Mouse (Mus musculus) frontal cortex, adult (tissue): Measurements from ENCODE around the gene Gnai3.

Experiments used
- ATAC-seq: cut with Nextera tagmentation; 2 replicates; pipeline ENCODE4 v1.9.2; 2017; ENCODE audit warnings: mild to moderate bottlenecking, moderate library complexity, mixed read lengths; ENCODE audit not compliant: low TSS enrichment

The Gnai3 gene

DNA sequence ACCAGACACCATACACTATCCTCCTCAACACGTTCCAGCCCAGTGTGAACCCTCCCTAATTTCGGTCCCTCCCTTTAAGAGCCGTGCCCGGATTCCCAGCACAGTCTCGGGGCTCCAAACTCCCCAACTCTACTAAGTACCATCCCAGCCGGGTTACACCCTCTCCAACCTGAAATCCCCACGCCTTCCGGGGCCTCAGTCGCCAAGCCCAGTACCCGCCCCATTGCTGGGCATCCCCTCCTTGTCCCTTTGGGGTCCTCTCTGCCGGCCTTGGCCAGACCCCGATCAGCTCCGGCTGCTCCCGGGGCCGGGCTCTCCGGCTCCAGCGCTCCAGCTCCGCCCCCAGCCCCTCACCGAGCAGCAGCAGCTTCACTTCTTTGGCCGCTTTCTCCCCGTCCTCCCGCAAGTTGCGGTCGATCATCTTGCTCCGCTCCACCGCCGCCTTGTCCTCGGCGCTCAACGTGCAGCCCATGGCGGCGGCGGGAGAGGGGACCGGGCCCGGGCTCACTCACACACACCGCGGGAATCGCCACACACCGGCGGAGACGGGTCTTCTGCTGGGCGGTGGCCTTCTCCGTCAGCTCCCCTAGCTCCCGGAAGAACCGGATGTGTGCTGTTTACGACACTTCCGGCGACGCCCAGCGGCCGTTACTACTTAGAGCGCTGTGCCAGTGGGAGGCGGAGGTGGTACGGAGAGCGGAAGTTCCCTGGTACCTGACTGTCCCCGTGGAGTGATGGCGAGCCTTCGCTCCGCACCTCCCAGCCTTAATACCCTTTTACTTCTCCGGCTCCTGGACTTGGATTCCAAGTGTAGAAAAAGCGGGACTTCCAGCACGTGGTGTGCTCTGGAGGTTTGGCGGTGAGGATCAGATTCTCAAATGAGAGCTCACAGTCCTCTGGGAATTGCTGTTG, at the start of gene Gnai3:
Gene Gnai3 (minus strand): TSS at position 613 of the 912 bp plus-strand sequence.
- ATAC-seq, result peak; percentile 94

DNA sequence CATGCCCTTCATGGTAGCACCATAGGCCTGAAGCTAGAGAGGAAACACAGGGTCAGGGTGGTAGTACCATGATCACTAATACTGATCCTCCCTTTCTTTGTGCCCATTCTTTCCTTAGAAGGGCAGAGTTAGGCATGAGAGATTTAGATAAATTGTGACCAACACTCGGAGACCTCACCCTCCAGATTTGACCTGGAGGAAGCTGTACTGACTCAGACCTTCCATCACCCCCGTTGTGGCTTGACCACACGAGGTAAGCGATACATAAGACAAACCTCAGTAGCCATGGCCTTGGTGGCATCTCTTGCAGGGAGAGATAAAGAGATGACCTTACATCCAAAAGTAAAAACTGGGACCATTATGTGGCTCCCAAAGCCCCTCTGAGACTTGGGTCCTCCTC, 49.3 kb upstream of the Gnai3 start:
- ATAC-seq, result no peak

DNA sequence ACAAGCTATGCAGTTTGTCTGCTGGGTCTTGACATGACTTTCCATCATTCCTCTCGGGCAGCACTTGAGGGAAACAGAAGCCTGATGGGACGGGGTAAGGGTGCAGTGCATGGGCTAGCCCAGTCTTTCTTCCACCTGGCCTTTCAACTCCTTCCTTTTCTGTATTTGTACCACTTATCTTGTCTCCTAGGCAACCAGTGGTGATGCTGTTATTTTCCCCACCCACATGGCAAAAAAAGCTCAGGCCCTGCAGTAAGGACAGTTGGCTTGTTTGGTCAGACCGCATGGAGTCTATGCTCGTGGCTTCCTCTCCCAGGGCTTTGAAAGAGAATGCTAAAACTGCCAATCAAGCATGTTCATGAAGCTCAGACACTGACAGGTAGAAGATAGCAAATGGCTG, 47.7 kb upstream of the Gnai3 start:
- no peak for ATAC-seq

DNA sequence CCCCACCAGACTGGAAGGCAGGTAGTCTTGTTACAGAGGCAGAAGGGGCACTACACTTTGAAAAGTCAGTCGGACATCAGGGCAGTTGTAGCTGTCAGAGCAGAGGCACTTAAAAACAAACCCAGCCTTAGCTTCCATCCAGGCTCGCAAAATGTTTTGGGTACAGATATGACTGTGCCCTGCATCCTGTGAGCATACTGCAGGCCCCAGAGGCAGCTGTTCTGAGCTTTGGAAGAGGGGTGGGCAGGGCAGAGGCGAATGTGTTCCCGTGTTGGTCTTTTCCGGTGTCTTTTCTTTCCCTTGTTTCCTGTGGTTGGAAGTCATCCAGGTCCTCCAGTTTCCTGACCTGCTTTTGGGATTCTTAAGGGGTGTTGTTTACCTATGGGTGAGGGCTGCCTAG, 44.0 kb upstream of the Gnai3 start:
- ATAC-seq, result no peak

DNA sequence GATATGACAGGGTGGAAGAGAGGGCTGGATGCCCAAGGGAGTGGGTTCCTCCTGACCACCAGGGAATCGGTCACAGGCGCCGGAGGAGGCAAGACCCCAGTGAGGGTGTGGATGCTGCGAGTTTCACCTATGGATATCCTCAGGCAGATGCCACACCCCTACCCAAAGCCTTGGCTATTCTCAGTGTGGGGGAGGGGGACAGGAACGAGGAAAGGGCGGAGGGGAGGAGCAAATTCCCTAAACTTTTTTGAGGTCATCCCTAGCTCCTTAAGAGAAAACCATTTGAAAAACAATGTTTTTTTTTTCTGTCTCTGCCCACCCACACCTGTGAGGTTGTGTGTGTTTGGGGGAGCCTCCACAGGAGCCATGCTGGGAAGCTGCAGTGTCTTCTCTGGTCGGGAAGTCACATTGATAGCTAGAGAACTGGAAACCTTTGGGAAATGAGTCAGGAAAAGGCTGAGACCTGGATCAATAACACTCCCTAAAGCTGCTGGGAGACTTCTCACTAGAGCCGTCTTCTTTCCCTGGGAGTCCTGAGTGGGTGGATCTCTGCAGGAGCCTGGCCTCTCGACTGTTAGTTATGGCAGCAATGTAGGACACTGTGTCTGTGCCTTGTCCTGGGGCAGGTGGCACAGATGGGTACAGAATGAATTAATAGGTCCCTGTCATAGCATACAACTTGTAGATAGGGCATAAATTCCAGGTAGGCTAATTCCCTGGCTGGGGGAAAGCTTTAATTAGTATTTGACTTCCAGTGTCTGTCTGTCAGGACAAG, 43.0 kb upstream of the Gnai3 start:
- ATAC-seq, result no peak

DNA sequence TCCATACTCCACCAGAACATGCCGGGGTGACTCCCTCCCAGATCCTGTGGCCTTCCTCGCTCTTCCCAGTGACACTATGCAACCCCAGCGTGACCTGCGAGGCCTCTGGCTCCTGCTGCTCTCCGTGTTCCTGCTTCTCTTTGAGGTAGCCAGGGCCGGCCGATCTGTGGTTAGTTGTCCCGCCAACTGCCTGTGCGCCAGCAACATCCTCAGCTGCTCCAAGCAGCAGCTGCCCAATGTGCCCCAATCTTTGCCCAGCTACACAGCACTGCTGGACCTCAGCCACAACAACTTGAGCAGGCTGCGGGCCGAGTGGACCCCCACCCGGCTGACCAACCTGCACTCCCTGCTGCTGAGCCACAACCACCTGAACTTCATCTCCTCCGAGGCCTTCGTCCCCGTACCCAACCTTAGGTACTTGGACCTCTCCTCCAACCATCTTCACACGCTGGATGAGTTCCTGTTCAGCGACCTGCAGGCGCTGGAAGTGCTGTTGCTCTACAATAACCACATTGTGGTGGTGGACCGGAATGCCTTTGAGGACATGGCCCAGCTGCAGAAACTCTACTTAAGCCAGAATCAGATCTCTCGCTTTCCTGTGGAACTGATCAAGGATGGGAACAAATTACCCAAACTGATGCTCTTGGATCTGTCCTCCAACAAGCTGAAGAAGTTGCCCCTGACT, 41.3 kb upstream of the Gnai3 start:
- ATAC-seq, result no peak

DNA sequence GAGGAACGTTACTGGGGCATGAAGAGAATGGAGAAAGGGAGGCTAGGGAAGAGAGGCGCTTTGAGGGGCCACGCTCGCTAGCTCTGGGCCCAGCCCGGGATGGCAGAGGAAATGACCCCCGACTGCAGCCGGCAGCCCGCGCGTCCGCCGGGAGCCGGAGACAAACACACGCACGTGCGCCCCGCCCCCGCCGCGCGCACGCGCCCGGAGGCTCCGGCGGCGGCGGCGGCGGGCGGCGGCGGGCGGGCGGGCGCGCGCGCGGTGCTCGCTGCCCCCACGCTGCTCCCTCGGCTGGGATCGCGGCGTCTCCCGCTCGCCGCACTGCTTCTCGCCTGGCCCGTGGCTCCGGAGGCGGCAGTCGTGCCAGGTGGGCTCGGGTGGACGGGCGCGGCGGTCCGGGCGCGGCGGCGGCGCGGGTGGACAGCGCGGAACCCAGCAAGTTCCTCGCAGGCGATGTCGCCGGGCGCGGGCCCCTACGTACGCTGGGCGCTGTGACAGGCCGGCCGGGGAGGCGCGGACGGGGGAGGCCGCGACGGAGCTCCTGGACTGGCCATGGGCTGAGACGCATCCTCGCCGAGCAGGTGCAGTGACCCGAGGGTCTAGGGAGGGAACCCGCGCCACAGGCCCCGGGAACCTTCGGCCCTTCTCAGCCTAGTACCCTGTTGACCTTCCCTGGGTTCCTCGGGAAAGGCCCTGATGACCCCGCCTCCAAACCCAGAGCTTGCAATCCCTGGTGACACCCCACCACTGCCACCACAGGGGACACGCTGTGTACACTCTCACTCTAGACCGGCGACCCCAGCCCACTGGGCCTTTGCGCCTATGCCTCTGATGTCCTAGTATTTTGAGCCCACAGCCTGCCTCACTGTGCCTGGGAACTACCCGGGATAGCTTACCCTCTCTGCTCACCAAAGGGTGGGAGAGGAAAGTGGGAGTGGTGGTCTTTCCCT, 40.4 kb upstream of the Gnai3 start, which contains the start of gene Amigo1:
Gene Amigo1 (plus strand): TSS at position 238 of the 950 bp plus-strand sequence.
- ATAC-seq, result peak; percentile 59

DNA sequence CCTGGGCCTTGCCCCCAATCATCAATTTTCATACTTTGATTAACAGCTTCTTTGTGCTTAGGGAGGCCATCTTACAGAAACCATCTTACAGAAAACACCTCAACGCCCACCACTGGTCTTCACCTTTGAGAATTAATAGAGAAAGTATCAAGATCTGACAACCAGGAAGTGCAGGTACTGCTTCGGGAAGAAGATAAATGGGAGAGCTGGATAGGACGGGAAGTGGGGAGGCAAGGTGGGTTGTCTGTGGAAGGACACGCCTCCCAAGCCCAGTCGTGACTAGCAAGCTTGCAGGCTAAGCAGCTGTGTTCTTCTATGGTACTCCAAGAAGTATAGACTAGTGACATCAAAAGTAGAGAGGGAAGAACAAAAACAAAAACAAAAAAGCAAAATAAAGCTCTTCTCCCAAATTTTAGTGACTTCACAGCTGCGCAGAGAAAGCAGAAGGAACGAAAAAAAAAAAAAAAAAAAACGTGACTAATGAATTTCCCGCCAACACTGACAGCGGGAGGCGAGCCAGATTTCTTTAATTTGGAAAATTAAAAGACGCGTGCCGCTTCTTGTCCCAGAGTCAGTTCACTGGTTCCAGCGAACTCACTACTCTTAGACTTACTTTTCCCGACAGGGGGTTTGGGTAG, 39.6 kb upstream of the Gnai3 start:
- ATAC-seq, result no peak

DNA sequence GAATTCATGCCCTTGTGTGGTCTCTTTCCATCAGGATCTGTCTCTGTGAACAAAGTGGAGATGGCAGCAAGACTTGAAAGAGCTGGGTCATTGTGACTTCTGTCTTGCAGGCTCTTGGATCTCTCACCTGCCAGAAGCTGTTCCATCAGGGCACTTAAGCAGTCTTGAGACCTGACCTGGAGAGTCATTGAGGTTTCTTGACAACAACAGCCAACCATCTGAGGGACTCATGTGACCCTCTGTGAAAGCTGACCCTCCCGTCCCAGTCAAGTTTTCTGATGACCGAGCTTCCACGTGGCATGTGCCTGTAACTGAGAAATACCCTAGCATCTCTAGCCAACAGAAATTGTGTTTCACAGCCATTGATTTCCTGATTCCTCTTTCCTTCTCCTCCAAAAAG, 38.8 kb upstream of the Gnai3 start:
- no peak for ATAC-seq

DNA sequence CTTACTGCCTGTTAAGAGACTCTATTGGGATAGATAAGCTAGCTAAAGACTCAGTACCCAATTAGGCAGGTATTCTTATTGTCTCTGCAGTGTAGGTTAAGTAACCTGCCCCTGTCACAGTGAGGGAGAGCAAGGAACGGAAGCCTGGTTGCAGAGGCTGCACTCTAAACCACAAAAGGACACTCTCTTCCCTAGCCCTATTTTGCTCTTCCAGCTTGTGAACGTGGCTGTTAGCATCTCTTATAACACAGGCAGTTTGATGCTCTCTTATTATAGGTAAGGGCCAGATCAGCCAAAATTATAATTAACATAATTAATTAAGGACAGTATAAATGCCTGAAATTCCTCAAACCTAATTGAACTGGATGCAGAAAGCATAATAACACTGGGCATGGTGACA, 34.6 kb upstream of the Gnai3 start:
- no peak for ATAC-seq

DNA sequence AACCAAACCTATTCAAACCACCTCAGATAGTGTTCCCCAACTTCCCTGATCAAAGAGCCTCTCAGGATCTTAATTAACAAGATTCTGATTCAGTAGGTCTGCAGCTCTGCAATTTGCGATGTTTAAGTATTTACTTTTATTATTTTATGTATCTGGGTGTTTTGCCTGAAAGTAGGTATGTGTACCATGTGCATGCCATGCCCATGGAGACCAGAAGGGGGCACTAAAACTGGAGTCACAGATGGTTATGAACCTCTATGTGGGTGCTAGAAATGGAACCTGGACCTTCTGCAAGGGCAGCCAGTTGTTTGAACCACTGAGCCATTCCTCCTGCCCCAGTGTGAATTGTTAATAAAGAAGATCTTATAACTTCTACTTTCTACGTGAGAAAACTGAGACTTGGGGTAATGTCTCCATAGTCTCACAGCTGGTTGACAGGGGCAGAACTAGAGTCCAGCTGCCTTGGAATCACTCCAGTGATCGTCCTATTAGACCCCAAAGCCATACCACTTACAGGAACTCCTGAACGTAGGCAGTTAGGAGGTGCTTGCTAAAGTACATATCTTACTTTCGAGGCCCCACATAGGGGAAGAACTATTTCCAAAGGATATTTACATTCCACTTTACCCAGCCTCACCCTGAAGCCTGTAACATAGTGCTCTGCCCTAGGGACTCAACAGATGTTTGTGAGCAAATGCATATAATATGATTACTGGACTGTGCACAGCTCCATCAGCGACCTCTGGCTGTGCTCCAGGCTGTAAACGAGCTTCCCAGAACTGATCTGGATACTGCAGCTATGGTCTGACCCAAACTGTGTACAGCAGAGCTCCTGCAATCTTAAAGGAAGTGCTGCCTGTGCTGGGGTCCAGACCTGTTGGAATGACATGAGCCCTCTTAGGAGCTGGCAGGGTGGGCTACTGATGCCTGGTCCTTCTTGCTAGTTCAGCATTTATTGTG, 33.1 kb upstream of the Gnai3 start:
- no peak for ATAC-seq

DNA sequence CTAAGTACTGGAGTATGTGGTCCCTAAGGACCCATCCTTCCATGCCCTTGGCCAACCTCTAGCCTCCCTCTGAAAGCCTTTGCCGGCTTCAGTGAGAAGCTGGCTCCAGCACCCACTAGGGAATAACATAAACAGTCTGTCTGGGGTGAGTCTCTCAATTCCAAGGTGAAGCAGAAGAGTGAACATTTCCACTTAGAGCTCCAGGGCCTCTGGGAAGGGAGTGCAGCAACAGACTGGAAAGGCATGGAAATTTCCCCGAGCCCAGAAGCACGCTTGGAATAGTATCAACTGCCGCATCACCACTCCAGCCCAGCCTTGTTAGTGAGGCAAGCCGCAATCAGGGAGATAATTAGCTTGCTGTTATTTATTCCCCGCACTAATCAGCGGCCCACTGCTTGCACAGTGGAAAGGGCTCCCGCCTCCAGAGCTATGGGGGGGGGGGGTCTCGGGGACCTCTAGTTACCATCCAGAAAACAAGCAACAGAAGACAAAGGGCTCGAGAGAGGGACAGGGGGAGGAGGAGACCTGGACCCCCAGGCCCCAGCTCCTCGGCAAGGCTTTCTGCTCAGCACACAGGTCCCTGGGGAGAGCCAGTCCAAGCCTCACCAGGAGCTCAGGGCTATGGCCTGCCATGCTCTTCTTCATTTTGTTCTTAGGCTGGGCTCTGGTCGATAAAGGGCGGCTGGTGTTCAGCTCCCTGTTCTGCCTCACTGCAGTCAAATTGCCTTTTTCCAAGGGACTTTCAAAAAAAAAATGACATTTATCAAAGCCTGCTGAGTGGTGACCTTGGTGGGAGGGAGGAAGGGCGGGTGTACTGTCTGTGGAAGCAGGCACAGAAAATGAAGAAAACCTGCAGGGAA, 29.0 kb upstream of the Gnai3 start:
- peak; percentile 95 for ATAC-seq

DNA sequence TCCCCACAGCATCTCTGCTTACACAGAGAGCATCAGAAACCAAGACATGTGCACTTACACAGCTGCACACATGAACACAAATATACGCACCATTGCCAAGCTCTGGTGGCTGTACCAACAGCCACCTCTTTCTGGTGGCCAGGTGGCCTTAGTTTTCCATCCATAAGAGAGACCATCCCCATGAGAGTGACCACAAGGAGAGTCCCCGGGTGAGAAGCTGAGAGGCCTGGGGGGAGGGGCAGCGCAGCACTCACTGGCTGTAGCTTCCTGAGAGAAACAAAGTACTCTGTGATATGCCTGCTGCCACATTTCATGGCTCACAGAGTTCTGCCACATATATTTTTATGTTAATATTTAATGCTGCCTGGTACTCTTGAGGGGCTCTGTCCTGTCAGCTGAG, 23.3 kb upstream of the Gnai3 start:
- no peak for ATAC-seq

DNA sequence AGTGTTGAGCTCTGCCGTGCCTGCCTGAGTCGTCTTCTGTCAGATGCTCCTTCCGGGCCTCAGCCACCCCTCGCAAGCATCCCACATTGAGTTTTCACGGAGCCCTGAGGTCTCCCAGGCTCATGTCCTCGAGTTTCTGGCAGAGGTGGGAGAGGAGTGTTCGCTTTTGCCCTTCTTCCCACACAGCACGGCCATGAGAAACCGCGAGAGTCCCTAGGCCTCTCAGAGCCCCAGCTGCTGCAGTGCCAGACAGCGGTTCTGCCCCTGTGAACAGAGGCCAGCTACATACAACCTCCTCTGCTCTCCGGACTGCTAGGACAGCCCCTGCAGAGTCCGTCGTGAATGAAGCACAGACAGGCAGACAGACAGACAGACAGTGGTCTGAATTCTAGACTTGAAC, 21.6 kb upstream of the Gnai3 start:
- no peak for ATAC-seq

DNA sequence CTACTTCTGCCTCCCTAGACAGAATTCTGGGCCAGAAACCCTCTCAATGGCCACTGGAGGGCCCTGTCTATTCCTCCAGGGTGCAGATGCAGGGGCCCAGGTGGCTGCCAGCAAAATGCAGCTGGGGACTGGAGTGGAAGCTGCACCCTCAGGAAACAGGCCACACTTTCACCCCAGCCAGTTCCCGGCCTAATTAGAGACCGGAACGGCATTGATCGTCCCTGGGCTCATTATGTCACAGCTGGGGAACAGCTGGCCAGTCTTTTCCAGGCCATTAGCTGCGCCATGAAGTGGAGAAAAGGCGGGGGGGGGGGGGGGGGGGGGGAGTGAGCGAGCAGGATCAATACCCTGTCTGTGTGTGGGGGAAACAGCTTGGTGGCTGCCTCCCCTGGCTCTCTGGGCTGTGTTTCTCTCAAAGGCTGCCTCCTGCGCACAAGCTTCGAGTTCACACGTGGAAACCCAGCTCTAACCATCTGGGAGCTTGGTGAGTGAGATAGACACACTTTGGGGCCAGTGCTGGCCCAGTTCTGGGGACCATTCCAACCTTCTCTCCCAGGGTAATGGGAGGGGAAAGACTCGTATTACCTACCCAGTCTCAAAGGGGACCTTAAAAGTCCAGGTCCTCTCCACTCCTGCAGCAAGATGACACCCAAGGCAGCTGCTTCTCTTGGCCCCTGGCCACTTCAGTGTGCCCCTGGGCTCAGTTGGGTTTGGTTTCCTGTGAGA, 20.7 kb upstream of the Gnai3 start:
- ATAC-seq, result peak; percentile 57

DNA sequence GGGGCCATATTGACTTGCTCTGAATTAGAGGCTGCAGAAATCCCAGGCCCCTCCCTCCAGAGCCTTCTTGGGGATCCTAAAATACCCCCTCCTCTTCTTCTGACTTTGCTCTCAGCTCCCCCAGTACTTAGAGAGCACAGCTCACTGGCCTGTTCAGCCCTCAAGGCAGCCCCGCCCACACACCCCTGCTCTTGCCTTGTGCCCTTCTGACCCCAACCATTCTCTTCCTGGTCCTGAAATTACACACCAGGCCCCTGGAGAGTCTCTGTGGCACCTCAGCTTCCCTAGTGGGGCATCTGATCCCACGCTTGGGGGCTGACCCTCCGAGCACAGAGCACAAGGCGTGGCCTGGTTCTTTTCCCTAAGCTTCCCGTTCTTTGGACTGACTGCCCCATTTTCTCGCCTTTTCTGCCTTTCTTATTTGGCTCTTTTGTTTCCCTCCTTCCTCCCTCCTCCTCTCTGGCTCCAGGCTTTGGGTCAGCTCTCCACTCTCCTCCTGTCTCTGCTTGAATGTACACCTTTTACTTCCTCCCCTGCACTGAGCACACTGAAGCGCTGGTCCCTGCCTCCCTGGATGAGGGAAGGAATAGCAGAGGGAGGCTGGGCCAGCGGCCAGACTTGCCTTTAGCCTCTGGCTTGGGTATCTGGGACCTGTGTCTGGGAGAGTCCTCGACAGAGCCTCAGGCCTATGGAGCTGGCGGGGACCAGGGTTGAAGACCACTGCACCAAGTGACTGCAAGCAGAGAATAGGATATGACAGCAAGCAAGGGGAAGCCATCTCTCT, 19.8 kb upstream of the Gnai3 start:
- no peak for ATAC-seq

DNA sequence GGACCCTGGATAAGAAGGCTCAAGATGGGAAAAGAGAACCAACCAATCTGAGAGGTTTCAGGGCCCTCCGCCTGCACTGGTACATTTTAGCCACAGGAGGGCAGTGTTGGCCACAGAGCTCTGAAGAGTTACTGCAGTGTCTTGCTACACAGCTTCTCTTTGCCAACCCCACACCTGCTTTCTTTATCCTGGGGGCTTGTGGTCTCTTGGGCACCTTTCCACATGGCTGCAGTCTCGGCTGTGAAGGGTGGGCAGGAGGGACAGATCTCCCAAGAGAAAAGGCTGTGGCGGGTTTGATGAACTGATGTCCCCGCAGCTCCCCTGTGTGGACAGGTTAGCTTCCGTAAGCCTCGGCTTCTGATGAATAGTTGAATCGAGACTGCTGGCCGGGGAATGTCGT, 18.9 kb upstream of the Gnai3 start:
- ATAC-seq, result peak; percentile 71
